8 mouse cellular contexts compared by ENCODE assay signal in genomic region chr11:101315082-101315650, GRCm38 (mm10). TPM values are rescaled to one million over a fixed set of nuclear protein-coding genes. Genes with fewer than 3 reads are reported as not detected.
A peak's percentile ranks its signal among the peaks of the same experiment; 100 is the strongest.
DNase-seq lines count a peak whose midpoint lies in the region; ATAC-seq and TF ChIP-seq lines count a peak whose summit lies in the region.

No protein-coding gene starts in this region.

- WGBS in kidney, adult 2 months, result 84% methylated on average over 8 of the region's 8 CpGs
- 79% methylated on average over 8 of the region's 8 CpGs for whole genome bisulfite sequencing in bone marrow, adult 2 months
- whole genome bisulfite sequencing in hindbrain, embryonic 12.5 days, result 76% methylated on average over 8 of the region's 8 CpGs
- 83% methylated on average over 8 of the region's 8 CpGs for WGBS in midbrain, embryonic 12.5 days

- peak overlapping the region; percentile 90; the same call in 1 of the 2 replicates for H3K27ac ChIP-seq in kidney, adult 2 months (ENCODE audit: insufficient read depth, low read depth, low read length)
- H3K27ac ChIP-seq in bone marrow, adult 2 months (ENCODE audit: control insufficient read depth, insufficient read depth, low read depth, low read length, poor library complexity), result peak overlapping the region; percentile 51; the same call in 1 of the 2 replicates
- H3K27ac ChIP-seq in hindbrain, embryonic 12.5 days, result peak overlapping the region; percentile 77
- H3K27ac ChIP-seq in midbrain, embryonic 12.5 days (replicated peaks), result peak overlapping the region; percentile 49

- H3K4me2 ChIP-seq in hindbrain, embryonic 12.5 days (replicated peaks), result peak overlapping the region; percentile 99
- peak overlapping the region; percentile 99 for H3K4me2 ChIP-seq in midbrain, embryonic 12.5 days (replicated peaks)

- H3K27me3 ChIP-seq in kidney, adult 2 months (replicated peaks; ENCODE audit: control insufficient read depth, insufficient read depth, low read length), result no peaks in the 10 kb centered on the region
- no peaks in the 10 kb centered on the region for H3K27me3 ChIP-seq in hindbrain, embryonic 12.5 days
- no peaks in the 10 kb centered on the region for H3K27me3 ChIP-seq in midbrain, embryonic 12.5 days

- peaks cover 4% of the 10 kb centered on the region for H3K36me3 ChIP-seq in kidney, adult 2 months (ENCODE audit: control insufficient read depth, insufficient read depth, low read length)
- H3K36me3 ChIP-seq in hindbrain, embryonic 12.5 days, result peaks cover 20% of the 10 kb centered on the region
- H3K36me3 ChIP-seq in midbrain, embryonic 12.5 days, result peaks cover 23% of the 10 kb centered on the region

- peak overlapping the region; percentile 96; the same call in 1 of the 2 replicates for H3K9ac ChIP-seq in hindbrain, embryonic 12.5 days
- peak overlapping the region; percentile 92 for H3K9ac ChIP-seq in midbrain, embryonic 12.5 days (replicated peaks)

- ATAC-seq in hindbrain, embryonic 12.5 days (ENCODE audit: low FRiP score), result peak; percentile 7; the same call in 1 of the 2 replicates
- ATAC-seq in midbrain, embryonic 12.5 days (ENCODE audit: low FRiP score, low read depth), result no peak
- no peak for ATAC-seq in frontal cortex, adult (ENCODE audit: low TSS enrichment)

- H3K4me3 ChIP-seq in kidney, adult 2 months (ENCODE audit: insufficient read depth, low read depth, low read length), result peak overlapping the region; percentile 88
- H3K4me3 ChIP-seq in bone marrow, adult 2 months (replicated peaks; ENCODE audit: control insufficient read depth, low read depth, low read length), result peak overlapping the region; percentile 97
- H3K4me3 ChIP-seq in hindbrain, embryonic 12.5 days, result peak overlapping the region; percentile 97
- H3K4me3 ChIP-seq in midbrain, embryonic 12.5 days, result peak overlapping the region; percentile 98

- TF ChIP-seq CTCF in kidney, adult 2 months (conservative IDR thresholded peaks at IDR 0.05; ENCODE audit: insufficient read depth, insufficient read length, low read depth, low read length), result no peak
- no peak for TF ChIP-seq CTCF in bone marrow, adult 2 months (IDR thresholded peaks at IDR 0.05; ENCODE audit: control insufficient read depth, insufficient read depth, low read length)

- no peak for DNase-seq in kidney, adult 2 months
- DNase-seq in kidney, postnatal 25 days, result no peak
- DNase-seq in frontal cortex, postnatal 10 days (ENCODE audit: low spot score in 2 of 2), result no peak
- no peak for DNase-seq in adrenal gland, postnatal 36 days

- no peaks in the 10 kb centered on the region for H3K9me3 ChIP-seq in hindbrain, embryonic 12.5 days (replicated peaks)
- H3K9me3 ChIP-seq in midbrain, embryonic 12.5 days, result no peaks in the 10 kb centered on the region

- no peak for TF ChIP-seq POLR2A in kidney, adult 2 months (IDR thresholded peaks at IDR 0.05; ENCODE audit: low read depth, low read length)
- no peak for TF ChIP-seq POLR2A in bone marrow, adult 2 months (IDR thresholded peaks at IDR 0.05; ENCODE audit: borderline replicate concordance, control insufficient read depth, low read depth, low read length)

- H3K4me1 ChIP-seq in kidney, adult 2 months (ENCODE audit: control insufficient read depth, insufficient read depth, low read length), result no peaks in the 10 kb centered on the region; the same call in 1 of the 2 replicates
- peaks cover 3% of the 10 kb centered on the region; the same call in 1 of the 2 replicates for H3K4me1 ChIP-seq in bone marrow, adult 2 months (ENCODE audit: control insufficient read depth, insufficient read depth, low read length)
- peaks cover 16% of the 10 kb centered on the region for H3K4me1 ChIP-seq in hindbrain, embryonic 12.5 days
- H3K4me1 ChIP-seq in midbrain, embryonic 12.5 days, result peaks cover 18% of the 10 kb centered on the region

RNA-seq across cellular contexts. Expression of gene Psme3, which starts 0.8 kb away (rescaled TPM):
- polyA plus RNA-seq in kidney, adult 2 months (2012; rRNA removed), result 61.6 and 75.5 TPM in 2 replicates
- 114 and 148 TPM in 2 replicates for polyA plus RNA-seq in bone marrow, adult 2 months (2011; ENCODE audit: insufficient read depth, insufficient read length, low replicate concordance, missing spikeins)
- 157 and 169 TPM in 2 replicates for polyA plus RNA-seq in hindbrain, embryonic 12.5 days (2016; fragmentation: Nextera tagmentation; extraction: Ambion mirVana)
- polyA plus RNA-seq in midbrain, embryonic 12.5 days (2016; fragmentation: Nextera tagmentation; extraction: Ambion mirVana), result 163 and 180 TPM in 2 replicates
- 100 to 1,000 TPM; 122 to 145 TPM for total RNA-seq in adrenal gland, postnatal 36 days (2021)

RNA-seq across cellular contexts. Expression of gene Aoc2, which starts 9.7 kb away (rescaled TPM):
- 2.6 and 3.1 TPM in 2 replicates for polyA plus RNA-seq in kidney, adult 2 months (2012; rRNA removed)
- polyA plus RNA-seq in bone marrow, adult 2 months (2011; ENCODE audit: insufficient read depth, insufficient read length, low replicate concordance, missing spikeins), result 11.0 and 12.4 TPM in 2 replicates
- polyA plus RNA-seq in hindbrain, embryonic 12.5 days (2016; fragmentation: Nextera tagmentation; extraction: Ambion mirVana), result 2.4 and 3.5 TPM in 2 replicates
- polyA plus RNA-seq in midbrain, embryonic 12.5 days (2016; fragmentation: Nextera tagmentation; extraction: Ambion mirVana), result 2.1 and 3.1 TPM in 2 replicates
- total RNA-seq in adrenal gland, postnatal 36 days (2021), result 1 to 10 TPM; 4.6 to 7.1 TPM

RNA-seq across cellular contexts. Expression of gene Becn1, which starts 13.1 kb away (rescaled TPM):
- polyA plus RNA-seq in kidney, adult 2 months (2012; rRNA removed), result 61.9 and 89.5 TPM in 2 replicates
- polyA plus RNA-seq in bone marrow, adult 2 months (2011; ENCODE audit: insufficient read depth, insufficient read length, low replicate concordance, missing spikeins), result 144 and 173 TPM in 2 replicates
- polyA plus RNA-seq in hindbrain, embryonic 12.5 days (2016; fragmentation: Nextera tagmentation; extraction: Ambion mirVana), result 154 and 158 TPM in 2 replicates
- 162 and 173 TPM in 2 replicates for polyA plus RNA-seq in midbrain, embryonic 12.5 days (2016; fragmentation: Nextera tagmentation; extraction: Ambion mirVana)
- total RNA-seq in adrenal gland, postnatal 36 days (2021), result 100 to 1,000 TPM; 150 to 159 TPM

RNA-seq across cellular contexts. Expression of gene Aoc3, which starts 15.2 kb away (rescaled TPM):
- 12.5 and 14.8 TPM in 2 replicates for polyA plus RNA-seq in kidney, adult 2 months (2012; rRNA removed)
- 0.82 and 1.0 TPM in 2 replicates for polyA plus RNA-seq in bone marrow, adult 2 months (2011; ENCODE audit: insufficient read depth, insufficient read length, low replicate concordance, missing spikeins)
- 0.07 TPM in 1 of 2 replicates, not detected in the other for polyA plus RNA-seq in hindbrain, embryonic 12.5 days (2016; fragmentation: Nextera tagmentation; extraction: Ambion mirVana)
- not detected in 2 replicates for polyA plus RNA-seq in midbrain, embryonic 12.5 days (2016; fragmentation: Nextera tagmentation; extraction: Ambion mirVana)
- total RNA-seq in adrenal gland, postnatal 36 days (2021), result 10 to 100 TPM; 40.4 to 67.8 TPM

RNA-seq across cellular contexts. Expression of gene Coa3, which starts 36.3 kb away (rescaled TPM):
- polyA plus RNA-seq in kidney, adult 2 months (2012; rRNA removed), result 540 and 572 TPM in 2 replicates
- polyA plus RNA-seq in bone marrow, adult 2 months (2011; ENCODE audit: insufficient read depth, insufficient read length, low replicate concordance, missing spikeins), result 34.2 and 61.9 TPM in 2 replicates
- polyA plus RNA-seq in hindbrain, embryonic 12.5 days (2016; fragmentation: Nextera tagmentation; extraction: Ambion mirVana), result 195 and 210 TPM in 2 replicates
- polyA plus RNA-seq in midbrain, embryonic 12.5 days (2016; fragmentation: Nextera tagmentation; extraction: Ambion mirVana), result 196 and 198 TPM in 2 replicates
- total RNA-seq in adrenal gland, postnatal 36 days (2021), result 10 to 100 TPM; 69.2 to 75.4 TPM
